Mouse (Mus musculus) common myeloid progenitor, adult 5-6 weeks (primary cell): ENCODE measurements around the gene Zfp865. TPM values are rescaled to one million over a fixed set of nuclear protein-coding genes. Genes with fewer than 3 reads are reported as not detected.

Experiments
- ATAC-seq: replicated peaks from 2 replicates; pipeline ENCODE4 v1.8.0; 2016; ENCODE audit warnings: low read depth, mild to moderate bottlenecking, moderate TSS enrichment, inconsistent platforms; ENCODE audit not compliant: poor library complexity, severe bottlenecking
- total RNA-seq: library from RNA; stranded (forward); fragments of 200-1000, 187-1606 nt; gene quantifications from 2 replicates; pipeline ENCODE4 v1.2.3, GENCODE M21; 2017

Gene Zfp865
- total RNA-seq, 1 experiment from 2014 or later, result 14.3 TPM

DNA sequence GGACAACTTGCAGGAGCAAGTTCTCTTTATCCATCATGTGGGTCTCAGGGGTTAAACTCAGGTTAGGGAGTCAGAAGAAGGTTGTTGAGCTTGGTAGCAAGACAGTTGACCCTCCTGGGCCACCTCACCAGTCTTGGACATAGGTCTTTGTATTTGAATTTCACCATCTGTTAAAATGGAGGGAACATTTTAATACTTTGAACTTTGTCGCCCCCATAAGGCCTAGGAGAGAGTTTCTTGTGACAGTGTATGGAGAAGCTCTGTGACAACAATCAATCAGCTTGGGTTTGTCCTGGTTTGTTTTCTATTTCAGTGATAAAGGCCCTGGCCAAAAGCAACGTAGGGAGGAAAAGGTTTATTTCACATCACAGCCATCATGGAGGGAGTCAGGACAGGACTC, 27.1 kb downstream of the Zfp865 start:
- peak; percentile 63 for ATAC-seq

DNA sequence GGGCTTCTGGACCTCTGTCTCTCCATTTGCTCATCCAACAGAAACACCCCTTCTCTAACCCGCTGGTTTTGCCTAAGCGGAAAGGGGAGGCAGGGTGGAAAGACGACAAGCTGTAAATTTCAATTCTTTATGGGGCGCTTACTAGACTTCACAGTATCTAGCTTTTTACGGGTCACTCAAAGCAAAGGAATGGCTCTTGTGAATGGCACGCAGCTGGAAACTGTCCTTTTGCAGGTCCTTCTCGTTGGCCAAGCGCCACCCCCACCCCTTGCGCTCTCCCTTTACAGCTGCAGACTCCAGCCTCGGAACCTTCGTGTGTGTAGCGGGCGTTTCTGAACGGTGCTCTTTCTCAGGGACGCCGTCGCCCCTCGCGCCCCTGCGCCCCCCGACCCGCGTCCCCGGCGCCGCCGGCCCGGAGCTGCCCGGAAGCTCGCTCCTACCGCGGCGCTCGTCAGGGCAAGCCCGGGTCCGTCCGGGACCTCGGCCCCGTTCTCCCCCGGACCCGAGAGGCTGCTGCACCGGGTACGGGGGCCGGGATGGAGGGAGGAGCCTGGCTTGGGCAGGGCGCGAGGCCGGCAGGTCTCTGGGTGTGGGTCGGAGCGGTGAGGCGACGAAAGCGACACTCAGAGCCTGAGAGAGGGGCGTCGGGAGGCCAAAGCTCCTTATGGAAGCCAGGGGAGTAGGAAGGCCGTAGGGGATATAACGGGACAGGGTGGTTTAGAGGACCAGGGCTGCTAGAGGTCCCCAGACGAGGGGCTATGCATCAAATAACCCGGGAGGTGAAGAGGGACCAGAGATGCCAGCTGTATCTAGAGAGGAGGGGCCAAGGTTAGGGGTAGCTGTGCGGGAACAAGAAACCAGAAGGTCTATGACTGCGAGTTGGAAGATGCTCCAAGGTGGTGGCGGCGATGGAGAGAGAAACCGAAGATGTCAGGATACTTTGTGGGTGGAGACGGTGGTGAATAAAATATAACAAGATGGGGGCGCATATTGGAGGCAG, 31.3 kb downstream of the Zfp865 start, which contains the start of gene Zfp580:
Zfp580 (plus strand) TSS at position 346 of the 1,000 bp plus-strand sequence.
- peak; percentile 62 for ATAC-seq

DNA sequence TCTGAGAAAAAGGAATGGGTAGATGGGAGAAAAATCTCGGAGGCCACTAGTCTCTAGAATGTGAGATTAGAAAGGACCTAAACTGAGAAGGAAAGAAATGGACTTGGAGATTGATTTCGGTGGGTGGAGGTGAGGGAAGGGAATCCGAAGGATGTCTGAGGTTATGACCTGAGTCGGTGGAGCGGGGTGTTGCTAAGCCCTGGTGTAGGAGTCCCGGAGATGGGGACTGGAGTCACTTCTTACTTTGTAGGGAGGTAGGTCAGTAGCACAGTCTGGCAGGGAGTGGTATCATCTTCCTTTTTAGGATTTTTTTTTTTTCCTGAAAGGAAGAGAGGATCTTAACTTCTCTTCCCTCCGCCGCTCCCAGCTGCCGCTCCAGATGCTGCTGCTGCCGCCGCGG, 32.3 kb downstream of the Zfp865 start:
- no peak for ATAC-seq

DNA sequence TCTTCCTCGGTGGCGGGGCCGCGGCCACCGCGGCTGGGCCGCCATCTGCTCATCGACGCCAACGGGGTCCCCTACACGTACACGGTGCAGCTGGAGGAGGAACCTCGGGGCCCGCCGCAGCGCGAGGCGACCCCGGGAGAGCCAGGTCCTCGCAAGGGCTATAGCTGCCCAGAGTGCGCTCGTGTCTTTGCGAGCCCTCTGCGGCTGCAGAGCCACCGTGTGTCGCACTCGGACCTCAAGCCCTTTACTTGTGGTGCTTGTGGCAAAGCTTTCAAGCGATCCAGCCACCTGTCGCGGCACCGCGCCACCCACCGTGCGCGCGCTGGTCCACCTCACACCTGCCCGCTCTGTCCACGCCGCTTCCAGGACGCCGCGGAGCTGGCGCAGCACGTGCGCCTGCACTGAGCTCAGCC, 32.8 kb downstream of the Zfp865 start:
- no peak for ATAC-seq

DNA sequence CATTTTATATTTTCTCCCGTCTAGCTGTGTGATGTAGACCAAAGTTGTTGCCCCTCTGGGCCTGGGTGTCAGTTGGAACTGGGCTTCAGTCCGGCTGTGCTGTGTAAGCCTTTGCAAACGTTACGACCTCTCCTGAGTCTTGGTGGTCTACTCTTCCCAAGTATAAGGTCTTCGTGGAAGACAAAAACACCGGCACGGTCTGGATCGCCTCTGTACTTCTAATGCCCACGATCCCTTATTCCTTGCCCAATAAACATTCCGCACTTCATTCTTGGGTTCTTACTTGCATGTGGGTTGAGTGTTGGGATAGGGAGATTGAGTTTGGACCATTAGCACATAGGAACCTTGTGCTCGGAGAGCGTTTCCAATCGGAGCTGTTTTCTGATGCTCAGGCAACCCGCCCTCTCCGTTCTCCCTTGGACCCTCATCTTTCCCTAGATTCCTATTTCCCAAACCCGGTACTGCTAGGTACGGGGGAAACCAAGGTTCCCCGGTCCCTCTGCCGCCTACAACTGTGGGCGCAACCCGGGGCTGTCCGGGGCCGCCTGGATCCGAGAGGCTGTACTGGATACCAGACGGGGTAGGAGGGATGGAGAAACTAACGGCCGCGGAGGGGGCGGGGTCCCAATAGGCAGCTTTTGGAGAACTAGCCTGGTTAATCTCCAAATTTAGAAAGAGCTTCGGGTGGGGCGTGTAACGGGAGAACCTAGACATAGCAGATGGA, 33.4 kb downstream of the Zfp865 start:
- 0 out of 2 replicates have a peak, but pooled peaks have one; percentile 9 for ATAC-seq

DNA sequence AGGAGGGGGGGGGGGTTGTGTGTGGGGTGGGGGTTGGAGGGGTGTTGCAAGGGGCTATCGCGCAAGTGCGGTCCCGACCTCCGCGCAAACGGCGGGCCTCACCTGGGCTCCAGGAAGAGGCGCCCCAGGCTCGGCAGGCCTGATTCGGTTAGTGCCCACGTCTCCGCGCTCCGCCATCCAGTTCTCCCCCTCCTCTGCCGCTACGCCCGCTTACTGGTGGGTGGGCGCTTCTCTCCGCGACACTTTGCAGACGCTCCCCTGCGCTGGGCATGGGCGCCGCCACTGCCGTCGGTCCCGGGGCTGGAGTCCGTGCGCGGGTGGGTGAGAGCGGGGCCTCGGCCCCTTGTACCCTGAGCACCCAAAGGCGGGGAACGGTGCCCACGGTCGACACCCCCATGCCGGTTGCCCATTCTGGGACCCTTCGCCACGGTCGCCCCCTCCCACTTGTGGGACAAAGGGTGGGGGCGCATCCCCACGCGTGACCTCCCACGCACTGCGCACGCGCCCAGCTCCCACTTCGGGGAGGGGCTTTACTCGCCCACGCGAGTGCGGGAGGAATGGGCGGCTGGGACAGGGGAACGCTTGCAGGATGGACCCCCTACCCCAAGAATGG, 36.6 kb downstream of the Zfp865 start:
- ATAC-seq, result no peak

DNA sequence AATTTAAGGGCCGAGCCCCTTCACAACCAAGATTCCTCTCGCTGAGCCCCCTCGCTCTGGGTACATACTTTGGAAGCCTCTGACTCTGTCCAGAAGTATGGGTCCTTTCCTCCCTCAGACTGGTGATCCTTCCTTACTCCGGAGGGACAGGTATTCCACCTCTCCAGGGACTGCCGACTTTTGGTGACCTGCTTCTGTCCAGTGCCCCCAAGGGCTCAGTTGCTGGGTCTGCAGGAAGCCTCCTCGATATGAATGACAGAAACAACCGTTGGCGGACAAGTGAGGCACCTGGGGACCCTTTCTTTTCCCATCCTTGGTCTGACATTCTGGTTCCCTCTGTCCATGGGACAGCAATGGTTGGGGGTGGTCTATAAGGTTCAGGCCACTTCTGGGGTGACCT, 37.2 kb downstream of the Zfp865 start:
- no peak for ATAC-seq

DNA sequence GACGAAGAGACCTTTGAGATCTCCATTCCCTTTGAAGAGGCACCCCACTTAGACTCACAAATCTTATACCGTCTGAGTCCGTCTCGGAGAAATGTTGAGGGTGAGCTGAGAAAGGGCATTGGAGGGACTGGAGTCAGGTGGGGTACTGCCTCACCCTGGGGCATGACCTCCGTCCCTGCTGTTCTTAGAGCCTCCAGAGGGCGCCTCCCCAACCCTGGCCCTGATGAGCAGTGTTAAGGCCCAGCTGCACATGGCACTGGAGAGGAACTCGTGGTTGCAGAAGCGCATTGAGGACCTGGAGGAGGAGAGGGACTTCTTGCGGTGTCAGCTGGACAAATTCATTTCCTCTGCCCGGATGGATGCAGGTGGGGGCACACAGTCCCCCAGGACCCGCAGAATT, 37.6 kb downstream of the Zfp865 start:
- 0 out of 2 replicates have a peak, but pooled peaks have one; percentile 11 for ATAC-seq

DNA sequence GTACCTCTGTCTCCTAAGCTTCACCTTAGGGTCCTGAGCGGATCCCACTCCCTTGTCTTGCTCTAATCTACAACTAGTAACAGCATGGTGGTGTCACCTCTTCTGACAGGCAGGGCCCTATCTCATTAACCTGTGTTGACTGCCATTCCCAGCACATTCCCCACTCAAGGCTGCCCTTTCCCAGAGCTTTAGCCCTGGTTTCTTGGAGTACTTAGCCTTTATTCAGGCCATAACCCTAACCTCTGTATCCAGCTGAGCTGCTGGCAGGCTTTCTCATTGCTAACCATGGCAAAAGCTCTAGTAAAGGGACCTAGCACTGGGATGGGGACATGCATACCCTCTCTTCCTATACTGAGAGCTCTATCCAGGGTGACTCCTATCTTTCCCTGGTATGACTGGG, 38.5 kb downstream of the Zfp865 start:
- ATAC-seq, result no peak

DNA sequence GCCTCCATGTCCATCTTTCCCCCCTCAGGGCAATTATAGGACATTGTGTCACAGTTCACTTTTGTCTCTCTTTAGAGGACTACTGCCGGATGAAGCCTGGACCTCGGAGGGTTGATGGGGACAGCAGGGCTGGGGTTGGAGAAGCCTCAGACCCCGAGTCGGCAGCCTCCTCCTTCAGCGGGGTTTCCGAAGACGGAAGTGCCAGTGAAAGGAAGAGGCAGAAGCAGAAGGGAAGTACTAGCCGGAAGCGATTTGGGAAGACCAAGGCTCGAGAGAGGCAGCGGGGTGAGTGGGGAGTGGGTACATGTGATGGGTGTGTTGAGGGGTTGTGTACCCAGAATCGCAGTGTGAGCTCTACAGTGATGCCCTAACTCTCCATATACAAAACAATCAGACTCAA, 39.2 kb downstream of the Zfp865 start:
- no peak for ATAC-seq

DNA sequence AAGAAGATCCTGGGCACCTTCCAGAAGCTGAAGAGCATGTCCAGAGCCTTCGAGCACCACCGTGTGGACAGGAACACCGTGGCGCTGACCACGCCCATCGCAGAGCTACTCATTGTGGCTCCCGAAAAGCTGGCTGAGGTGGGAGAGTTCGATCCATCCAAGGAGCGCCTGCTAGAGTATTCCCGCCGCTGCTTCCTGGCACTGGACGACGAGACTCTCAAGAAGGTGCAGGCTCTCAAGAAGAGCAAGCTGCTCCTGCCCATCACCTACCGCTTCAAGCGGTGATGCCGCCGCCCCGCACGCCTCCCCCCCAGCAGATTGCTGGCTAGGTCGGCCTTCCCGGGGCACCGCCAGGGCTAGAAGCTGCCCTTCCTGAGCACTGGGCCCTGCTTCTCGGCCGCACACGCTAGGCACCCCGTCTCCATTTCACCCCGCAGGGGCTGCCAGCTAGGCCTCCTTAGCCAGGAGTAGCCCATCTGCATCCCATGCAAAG, 40.1 kb downstream of the Zfp865 start:
- ATAC-seq, result peak; percentile 27; the same call in 1 of the 2 replicates

DNA sequence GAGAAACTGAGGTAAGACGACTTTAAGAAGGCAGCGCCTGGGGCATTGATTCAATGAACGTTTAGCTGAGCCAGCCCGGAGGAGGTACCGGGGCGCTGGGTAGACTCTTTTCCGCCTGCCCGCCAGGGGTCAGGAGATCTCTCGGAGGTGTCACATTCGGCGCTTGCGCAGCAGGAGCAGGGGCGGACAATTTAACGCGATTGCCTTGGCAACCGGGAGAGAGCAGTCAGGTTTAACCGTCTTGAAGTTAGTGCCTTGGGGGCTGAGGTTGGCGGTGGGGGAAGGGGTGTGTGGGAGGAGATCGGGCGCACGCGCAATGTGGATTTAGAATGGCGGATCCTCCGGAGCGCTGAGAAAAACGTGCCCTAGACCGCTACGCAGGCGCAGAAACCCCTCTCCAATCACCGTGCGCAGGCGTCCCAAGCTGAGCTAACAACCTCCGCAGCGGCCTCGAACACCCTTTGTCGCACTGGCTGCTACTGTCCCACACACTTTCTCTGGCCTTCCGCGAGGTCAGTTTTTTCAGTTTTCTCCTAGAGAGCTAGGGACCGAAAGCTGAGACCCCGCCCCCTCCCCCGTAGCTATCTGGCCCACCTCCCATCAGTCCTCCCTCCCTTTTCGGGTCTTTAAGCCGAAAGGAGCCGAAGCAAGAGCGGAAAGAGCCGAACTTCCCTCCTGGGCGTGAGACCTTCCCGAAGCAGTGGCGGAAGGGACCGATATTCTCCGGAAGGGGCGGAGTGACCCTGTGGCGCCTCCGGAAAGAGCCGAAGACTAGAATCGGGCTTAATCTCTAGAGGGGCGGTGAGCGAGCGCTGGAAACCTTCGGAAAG, 41.0 kb downstream of the Zfp865 start:
- peak; percentile 63 for ATAC-seq

DNA sequence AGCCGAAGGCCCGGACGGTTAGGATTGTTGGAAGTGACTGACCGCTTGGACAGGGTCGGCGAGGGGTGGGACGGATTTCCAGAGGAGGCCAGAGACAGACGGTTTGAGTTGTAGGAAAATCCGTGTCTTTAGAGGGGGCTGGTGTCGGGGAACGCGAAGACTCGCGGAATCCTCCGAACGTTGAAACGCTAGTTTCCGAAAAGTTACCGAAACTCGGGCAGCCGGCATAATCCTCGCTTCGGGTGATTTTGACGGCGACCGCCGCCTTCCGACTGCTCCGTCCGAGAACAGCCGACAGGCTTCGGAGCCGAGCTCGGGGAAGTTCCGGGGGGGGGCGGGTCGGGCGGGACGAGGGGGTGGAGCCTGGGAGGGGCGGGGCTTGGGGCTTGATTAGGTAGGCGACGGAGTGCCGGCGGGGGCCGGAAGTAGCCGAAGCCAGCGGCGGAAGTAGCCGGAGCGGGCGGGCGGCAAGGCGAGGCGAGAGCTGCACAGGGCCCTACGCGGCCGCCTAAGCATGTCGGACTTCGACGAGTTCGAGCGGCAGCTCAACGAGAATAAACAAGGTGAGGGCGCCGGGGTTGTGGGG, 41.7 kb downstream of the Zfp865 start, which contains the start of gene U2af2:
U2af2 (plus strand) TSS at position 370 of the 586 bp plus-strand sequence.
- peak; percentile 23 for ATAC-seq

DNA sequence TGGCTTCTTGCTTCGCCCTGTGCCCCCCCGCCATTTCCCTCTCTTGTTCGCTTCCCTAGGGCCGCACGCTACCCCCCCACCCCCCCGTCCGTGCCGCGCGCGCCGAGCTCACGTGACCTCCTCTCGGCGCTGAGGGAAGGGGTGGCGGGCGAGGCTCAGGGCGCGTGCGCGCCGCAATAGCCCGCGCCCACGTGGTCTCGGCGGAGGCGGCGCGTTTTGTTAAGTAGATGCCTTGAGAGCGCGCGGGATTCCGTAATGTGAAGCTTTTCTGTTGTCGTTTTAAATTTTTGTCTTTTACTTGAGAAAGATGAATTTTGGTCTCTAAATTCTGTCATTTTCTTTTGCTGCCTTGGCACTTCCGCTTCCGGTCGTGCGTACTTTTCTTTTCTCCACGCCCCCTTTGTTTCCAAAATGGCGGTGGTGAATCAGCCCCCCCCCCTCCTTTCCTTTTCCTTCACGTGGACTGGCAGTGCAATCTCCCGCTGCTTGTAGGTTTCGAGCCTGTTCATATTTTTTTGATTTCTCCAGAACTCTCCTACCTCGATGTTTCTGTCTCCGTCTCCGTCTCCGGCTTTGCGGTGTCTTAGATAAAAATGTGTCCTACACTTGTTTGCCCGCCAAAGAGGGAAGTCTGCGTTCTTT, 42.3 kb downstream of the Zfp865 start:
- ATAC-seq, result no peak

DNA sequence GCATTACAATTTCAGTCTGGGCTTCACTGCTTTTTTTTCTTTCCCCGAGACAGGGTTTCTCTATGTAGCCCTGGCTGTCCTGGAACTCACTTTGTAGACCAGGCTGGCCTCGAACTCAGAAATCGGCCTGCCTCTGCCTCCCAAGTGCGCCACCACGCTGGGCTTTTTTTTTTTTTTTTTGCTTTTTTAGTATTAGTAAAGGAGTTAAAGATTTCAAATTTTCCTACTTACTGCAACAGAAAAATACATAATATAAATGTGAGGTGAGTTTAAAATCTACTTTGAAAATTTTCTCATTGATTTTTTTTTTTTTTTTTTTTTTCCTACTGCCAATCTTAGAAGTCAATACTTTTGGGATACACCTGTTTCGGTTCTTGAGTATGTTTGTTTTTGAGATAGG, 44.7 kb downstream of the Zfp865 start:
- ATAC-seq, result no peak

DNA sequence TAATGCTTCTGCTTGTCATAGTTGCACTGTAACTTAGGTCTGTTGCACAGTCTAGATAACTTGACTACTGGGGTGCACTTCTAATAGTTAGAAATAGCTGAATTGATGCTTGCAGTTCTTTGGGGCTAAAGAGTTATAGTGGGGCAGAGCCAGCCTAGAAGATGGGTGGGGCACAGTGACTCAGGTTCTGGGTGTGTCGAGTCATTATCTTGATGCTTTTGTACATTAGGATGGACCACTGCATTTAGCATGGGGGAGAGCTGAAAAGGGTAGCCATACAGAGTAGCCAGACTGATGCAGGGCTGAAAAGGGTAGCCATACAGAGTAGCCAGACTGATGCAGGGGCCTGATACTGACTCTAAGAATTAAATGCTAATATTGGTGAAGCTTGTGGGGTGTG, 53.4 kb downstream of the Zfp865 start:
- 0 out of 2 replicates have a peak, but pooled peaks have one; percentile 30 for ATAC-seq

DNA sequence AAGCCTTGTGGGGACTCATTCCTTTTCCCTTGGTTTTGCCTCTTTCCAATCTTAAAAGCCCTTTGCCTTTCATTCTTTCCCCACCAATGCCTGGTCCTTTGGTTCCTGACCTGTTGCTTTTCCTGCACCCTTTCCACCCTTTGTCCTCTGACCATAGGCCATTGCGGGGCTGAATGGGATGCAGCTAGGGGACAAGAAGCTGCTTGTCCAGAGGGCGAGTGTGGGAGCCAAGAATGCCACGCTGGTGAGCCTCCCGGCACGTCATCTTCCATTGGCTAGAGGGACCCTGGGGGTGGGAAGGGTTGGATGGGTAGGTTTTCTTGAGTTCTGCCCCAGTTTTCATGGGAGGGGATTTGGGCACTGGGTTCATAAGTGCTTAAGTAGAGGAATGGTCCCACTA, 54.8 kb downstream of the Zfp865 start:
- ATAC-seq, result no peak

DNA sequence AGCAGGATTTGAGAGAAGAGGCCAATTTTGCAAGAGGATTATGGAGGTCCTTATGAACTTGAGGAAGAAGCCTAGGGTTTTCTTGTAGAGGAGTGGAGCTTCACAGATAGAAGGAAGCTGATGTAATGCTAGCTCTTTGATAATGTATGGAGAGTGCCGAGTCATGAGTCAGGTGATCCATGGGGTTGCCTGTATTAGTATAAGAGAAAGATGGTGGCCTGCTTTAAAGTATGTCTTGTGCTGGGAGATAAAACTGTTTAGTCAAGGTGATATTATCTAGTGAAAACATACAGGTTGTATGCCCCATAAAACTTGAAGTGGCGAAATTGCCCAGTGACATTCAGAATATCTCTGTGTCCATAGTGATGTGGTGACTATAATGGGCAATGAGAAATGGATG, 56.8 kb downstream of the Zfp865 start:
- no peak for ATAC-seq
